Comparison of ENCODE assay signal across 8 mouse cellular contexts in genomic region chr17:33783408-33783807, GRCm38 (mm10). TPM values are rescaled to one million over a fixed set of nuclear protein-coding genes. Genes with fewer than 3 reads are reported as not detected.
A peak's percentile ranks its signal among the peaks of the same experiment; 100 is the strongest.
DNase-seq lines count a peak whose midpoint lies in the region; ATAC-seq and TF ChIP-seq lines count a peak whose summit lies in the region.

No protein-coding gene starts in this region.

- no peaks in the 10 kb centered on the region for H3K36me3 ChIP-seq in midbrain, postnatal 0 days (ENCODE audit: insufficient read depth, low read length)
- H3K36me3 ChIP-seq in midbrain, embryonic 15.5 days (replicated peaks): no peaks in the 10 kb centered on the region
- peaks cover 2% of the 10 kb centered on the region for H3K36me3 ChIP-seq in embryonic facial prominence, embryonic 10.5 days (replicated peaks)
- H3K36me3 ChIP-seq in heart, embryonic 14.5 days (ENCODE audit: control insufficient read depth, insufficient read depth, low read length): no peaks in the 10 kb centered on the region
- no peaks in the 10 kb centered on the region for H3K36me3 ChIP-seq in forebrain, embryonic 13.5 days (ENCODE audit: poor library complexity, severe bottlenecking)

- no peaks in the 10 kb centered on the region for H3K27me3 ChIP-seq in midbrain, postnatal 0 days (ENCODE audit: insufficient read depth, low read length)
- H3K27me3 ChIP-seq in midbrain, embryonic 15.5 days (replicated peaks): 0 out of 2 replicates have a peak, but pooled peaks cover 3% of the 10 kb centered on the region
- no peaks in the 10 kb centered on the region for H3K27me3 ChIP-seq in embryonic facial prominence, embryonic 10.5 days (replicated peaks; ENCODE audit: low read depth, poor library complexity, severe bottlenecking)
- no peaks in the 10 kb centered on the region for H3K27me3 ChIP-seq in heart, embryonic 14.5 days (ENCODE audit: control insufficient read depth, insufficient read depth, low read length)
- peaks cover 10% of the 10 kb centered on the region; the same call in 1 of the 2 replicates for H3K27me3 ChIP-seq in forebrain, embryonic 13.5 days

- H3K4me3 ChIP-seq in midbrain, postnatal 0 days (ENCODE audit: low read depth, low read length): no peak overlapping the region
- no peak overlapping the region for H3K4me3 ChIP-seq in midbrain, embryonic 15.5 days
- no peak overlapping the region for H3K4me3 ChIP-seq in embryonic facial prominence, embryonic 10.5 days
- H3K4me3 ChIP-seq in heart, embryonic 14.5 days (ENCODE audit: control insufficient read depth in 1 of 2, insufficient read depth in 1 of 2, low read depth in 1 of 2, low read length in 2 of 2): no peak overlapping the region
- H3K4me3 ChIP-seq in forebrain, embryonic 13.5 days: no peak overlapping the region

- no peak overlapping the region for H3K9ac ChIP-seq in midbrain, postnatal 0 days (replicated peaks; ENCODE audit: low read length, poor library complexity, severe bottlenecking)
- H3K9ac ChIP-seq in midbrain, embryonic 15.5 days: no peak overlapping the region
- H3K9ac ChIP-seq in heart, embryonic 14.5 days (ENCODE audit: low read length): no peak overlapping the region
- H3K9ac ChIP-seq in forebrain, embryonic 13.5 days: no peak overlapping the region

- DNase-seq in midbrain, postnatal 0 days (ENCODE audit: low spot score): peak; percentile 41
- peak; percentile 48 for DNase-seq in embryonic facial prominence, embryonic 10.5 days (ENCODE audit: low spot score)
- DNase-seq in lung, adult 18-20 months: peak; percentile 88 to 91
- peak; percentile 45 for DNase-seq in testis, postnatal 14 days (ENCODE audit: low spot score)
- DNase-seq in cerebellum, adult 9-11 months: no peak

- H3K4me1 ChIP-seq in midbrain, postnatal 0 days (ENCODE audit: insufficient read depth, low read length): peaks cover 9% of the 10 kb centered on the region; the same call in 1 of the 2 replicates
- peaks cover 13% of the 10 kb centered on the region for H3K4me1 ChIP-seq in midbrain, embryonic 15.5 days
- H3K4me1 ChIP-seq in embryonic facial prominence, embryonic 10.5 days: peaks cover 64% of the 10 kb centered on the region
- H3K4me1 ChIP-seq in heart, embryonic 14.5 days (ENCODE audit: control insufficient read depth in 2 of 2, insufficient read depth in 2 of 2, low read length in 2 of 2): peaks cover 41 to 57% of the 10 kb centered on the region in 2 experiments
- peaks cover 35% of the 10 kb centered on the region for H3K4me1 ChIP-seq in forebrain, embryonic 13.5 days

- no peak for TF ChIP-seq CTCF in midbrain, postnatal 0 days (IDR thresholded peaks at IDR 0.05)

- H3K27ac ChIP-seq in midbrain, postnatal 0 days (ENCODE audit: low read depth, low read length): no peak overlapping the region
- no peak overlapping the region for H3K27ac ChIP-seq in midbrain, embryonic 15.5 days
- peak overlapping the region; percentile 10; the same call in 1 of the 2 replicates for H3K27ac ChIP-seq in embryonic facial prominence, embryonic 10.5 days (replicated peaks)
- H3K27ac ChIP-seq in heart, embryonic 14.5 days (replicated peaks in 1 of 2; ENCODE audit: control insufficient read depth in 1 of 2, insufficient read depth in 1 of 2, low read depth in 2 of 2, low read length in 2 of 2): peak overlapping the region; percentile 21 to 34; a peak in 1 of 4 replicates
- no peak overlapping the region for H3K27ac ChIP-seq in forebrain, embryonic 13.5 days

- no peak for ATAC-seq in midbrain, postnatal 0 days (ENCODE audit: low FRiP score)
- no peak for ATAC-seq in midbrain, embryonic 15.5 days (replicated peaks)
- no peak for ATAC-seq in heart, embryonic 14.5 days (ENCODE audit: insufficient number of reproducible peaks, insufficient read depth, low FRiP score, low read depth)
- ATAC-seq in forebrain, embryonic 13.5 days: no peak

- H3K9me3 ChIP-seq in midbrain, postnatal 0 days (ENCODE audit: low read length): no peaks in the 10 kb centered on the region
- H3K9me3 ChIP-seq in midbrain, embryonic 15.5 days: no peaks in the 10 kb centered on the region
- no peaks in the 10 kb centered on the region for H3K9me3 ChIP-seq in embryonic facial prominence, embryonic 10.5 days
- H3K9me3 ChIP-seq in heart, embryonic 14.5 days (ENCODE audit: control insufficient read depth, low read length): no peaks in the 10 kb centered on the region
- H3K9me3 ChIP-seq in forebrain, embryonic 13.5 days (replicated peaks): no peaks in the 10 kb centered on the region

- H3K4me2 ChIP-seq in midbrain, postnatal 0 days (ENCODE audit: low read depth, low read length, poor library complexity, severe bottlenecking): no peak overlapping the region
- no peak overlapping the region for H3K4me2 ChIP-seq in midbrain, embryonic 15.5 days
- H3K4me2 ChIP-seq in heart, embryonic 14.5 days (ENCODE audit: low read length): no peak overlapping the region
- no peak overlapping the region for H3K4me2 ChIP-seq in forebrain, embryonic 13.5 days

RNA-seq across cellular contexts. Expression of gene Angptl4, which starts 1.8 kb away (rescaled TPM):
- 21.4 and 22.5 TPM in 2 replicates for total RNA-seq in midbrain, postnatal 0 days (2014; rRNA removed)
- 27.5 and 33.5 TPM in 2 replicates for polyA plus RNA-seq in midbrain, postnatal 0 days (2015; fragmentation: Nextera tagmentation; extraction: Ambion mirVana)
- 22.6 and 23.3 TPM in 2 replicates for polyA plus RNA-seq in midbrain, embryonic 15.5 days (2015; fragmentation: Nextera tagmentation; extraction: Ambion mirVana)
- 33.4 and 39.0 TPM in 2 replicates for polyA plus RNA-seq in embryonic facial prominence, embryonic 10.5 days (2016; fragmentation: Nextera tagmentation; extraction: Ambion mirVana)
- polyA plus RNA-seq in heart, embryonic 14.5 days (2014; fragmentation: Nextera tagmentation; extraction: Ambion mirVana): 13.5 and 16.4 TPM in 2 replicates
- polyA plus RNA-seq in forebrain, embryonic 13.5 days (2015; fragmentation: Nextera tagmentation; extraction: Ambion mirVana): 8.6 and 10.0 TPM in 2 replicates

RNA-seq across cellular contexts. Expression of gene Rab11b, which starts 23.1 kb away (rescaled TPM):
- 120 and 158 TPM in 2 replicates for total RNA-seq in midbrain, postnatal 0 days (2014; rRNA removed)
- polyA plus RNA-seq in midbrain, postnatal 0 days (2015; fragmentation: Nextera tagmentation; extraction: Ambion mirVana): 607 and 619 TPM in 2 replicates
- polyA plus RNA-seq in midbrain, embryonic 15.5 days (2015; fragmentation: Nextera tagmentation; extraction: Ambion mirVana): 630 and 639 TPM in 2 replicates
- polyA plus RNA-seq in embryonic facial prominence, embryonic 10.5 days (2016; fragmentation: Nextera tagmentation; extraction: Ambion mirVana): 342 and 347 TPM in 2 replicates
- polyA plus RNA-seq in heart, embryonic 14.5 days (2014; fragmentation: Nextera tagmentation; extraction: Ambion mirVana): 300 and 314 TPM in 2 replicates
- polyA plus RNA-seq in forebrain, embryonic 13.5 days (2015; fragmentation: Nextera tagmentation; extraction: Ambion mirVana): 433 and 441 TPM in 2 replicates

RNA-seq across cellular contexts. Expression of gene Kank3, which starts 26.9 kb away (rescaled TPM):
- total RNA-seq in midbrain, postnatal 0 days (2014; rRNA removed): 19.8 and 38.4 TPM in 2 replicates
- polyA plus RNA-seq in midbrain, postnatal 0 days (2015; fragmentation: Nextera tagmentation; extraction: Ambion mirVana): 46.2 and 50.0 TPM in 2 replicates
- polyA plus RNA-seq in midbrain, embryonic 15.5 days (2015; fragmentation: Nextera tagmentation; extraction: Ambion mirVana): 51.5 and 53.4 TPM in 2 replicates
- polyA plus RNA-seq in embryonic facial prominence, embryonic 10.5 days (2016; fragmentation: Nextera tagmentation; extraction: Ambion mirVana): 25.4 and 29.5 TPM in 2 replicates
- polyA plus RNA-seq in heart, embryonic 14.5 days (2014; fragmentation: Nextera tagmentation; extraction: Ambion mirVana): 53.8 and 54.2 TPM in 2 replicates
- polyA plus RNA-seq in forebrain, embryonic 13.5 days (2015; fragmentation: Nextera tagmentation; extraction: Ambion mirVana): 27.3 and 29.0 TPM in 2 replicates

RNA-seq across cellular contexts. Expression of gene Rps28, which starts 41.0 kb away (rescaled TPM):
- 348 and 379 TPM in 2 replicates for total RNA-seq in midbrain, postnatal 0 days (2014; rRNA removed)
- 513 and 564 TPM in 2 replicates for polyA plus RNA-seq in midbrain, postnatal 0 days (2015; fragmentation: Nextera tagmentation; extraction: Ambion mirVana)
- 476 TPM in 2 replicates for polyA plus RNA-seq in midbrain, embryonic 15.5 days (2015; fragmentation: Nextera tagmentation; extraction: Ambion mirVana)
- polyA plus RNA-seq in embryonic facial prominence, embryonic 10.5 days (2016; fragmentation: Nextera tagmentation; extraction: Ambion mirVana): 866 and 898 TPM in 2 replicates
- polyA plus RNA-seq in heart, embryonic 14.5 days (2014; fragmentation: Nextera tagmentation; extraction: Ambion mirVana): 653 and 768 TPM in 2 replicates
- polyA plus RNA-seq in forebrain, embryonic 13.5 days (2015; fragmentation: Nextera tagmentation; extraction: Ambion mirVana): 779 and 868 TPM in 2 replicates

RNA-seq across cellular contexts. Expression of gene Ndufa7, which starts 41.0 kb away (rescaled TPM):
- 211 and 345 TPM in 2 replicates for total RNA-seq in midbrain, postnatal 0 days (2014; rRNA removed)
- 501 and 560 TPM in 2 replicates for polyA plus RNA-seq in midbrain, postnatal 0 days (2015; fragmentation: Nextera tagmentation; extraction: Ambion mirVana)
- polyA plus RNA-seq in midbrain, embryonic 15.5 days (2015; fragmentation: Nextera tagmentation; extraction: Ambion mirVana): 467 and 476 TPM in 2 replicates
- polyA plus RNA-seq in embryonic facial prominence, embryonic 10.5 days (2016; fragmentation: Nextera tagmentation; extraction: Ambion mirVana): 469 and 477 TPM in 2 replicates
- polyA plus RNA-seq in heart, embryonic 14.5 days (2014; fragmentation: Nextera tagmentation; extraction: Ambion mirVana): 628 and 707 TPM in 2 replicates
- polyA plus RNA-seq in forebrain, embryonic 13.5 days (2015; fragmentation: Nextera tagmentation; extraction: Ambion mirVana): 473 and 507 TPM in 2 replicates

Comparison
In these comparisons a context has a peak if more than half of its experiments do, and no peak if none do; other contexts are left out.
1. H3K27ac ChIP-seq: peak in embryonic facial prominence, embryonic 10.5 days (single experiment) and heart, embryonic 14.5 days (2 of 2); none in midbrain, postnatal 0 days (single experiment), midbrain, embryonic 15.5 days (single experiment) and forebrain, embryonic 13.5 days (single experiment).